Mouse (Mus musculus) midbrain, postnatal 0 days (tissue): ENCODE data around the gene Spata31d1d. TPM values are rescaled to one million over a fixed set of nuclear protein-coding genes. Genes with fewer than 3 reads are reported as not detected.
"Not testable (repeated sequence)": the region's sequence is repeated elsewhere in the genome, so short reads cannot be mapped to it uniquely, and the experiment has no call there.

Source experiments
- ATAC-seq: fragments of 200-750 bp; cut with Nextera tagmentation; 2 replicates; pipeline ENCODE4 v1.8.0; 2017; ENCODE audit warnings: moderate number of reproducible peaks, mild to moderate bottlenecking, moderate TSS enrichment, moderate library complexity; ENCODE audit not compliant: low FRiP score
- DNase-seq: peaks from one replicate; pipeline ENCODE4 v3.0.0-alpha.2; 2015; ENCODE audit warnings: low spot score
- H3K27ac ChIP-seq: fragments of 300-500 bp; sonication (generic); 2 replicates; pipeline ENCODE4 v1.5.1; 2014; ENCODE audit warnings: low read depth, mild to moderate bottlenecking, low read length, mixed read lengths
- H3K27me3 ChIP-seq: fragments of 300-500 bp; sonication (generic); 2 replicates; pipeline ENCODE4 v1.6.1; 2014; ENCODE audit warnings: low read length, control low read depth, mixed read lengths; ENCODE audit not compliant: insufficient read depth
- H3K36me3 ChIP-seq: fragments of 300-500 bp; sonication (generic); 2 replicates; pipeline ENCODE4 v1.6.1; 2014; ENCODE audit warnings: low read length, control low read depth, mixed read lengths; ENCODE audit not compliant: insufficient read depth
- H3K4me1 ChIP-seq: fragments of 300-500 bp; sonication (generic); 2 replicates; pipeline ENCODE4 v1.6.1; 2014; ENCODE audit warnings: mild to moderate bottlenecking, control low read depth, antibody characterized with exemption, low read length, mixed read lengths; ENCODE audit not compliant: insufficient read depth
- H3K4me2 ChIP-seq: fragments of 300-500 bp; sonication (generic); 2 replicates; pipeline ENCODE4 v1.6.1; 2014; ENCODE audit warnings: low read depth, mild to moderate bottlenecking, low read length, mixed read lengths; ENCODE audit not compliant: poor library complexity, severe bottlenecking
- H3K4me3 ChIP-seq: fragments of 300-500 bp; sonication (generic); 2 replicates; pipeline ENCODE4 v1.5.1; 2014; ENCODE audit warnings: low read depth, mild to moderate bottlenecking, low read length, moderate library complexity
- H3K9ac ChIP-seq: fragments of 300-500 bp; sonication (generic); replicated peaks from 2 replicates; pipeline ENCODE4 v1.6.1; 2014; ENCODE audit warnings: mild to moderate bottlenecking, low read length, moderate library complexity, mixed read lengths; ENCODE audit not compliant: poor library complexity, severe bottlenecking
- H3K9me3 ChIP-seq: fragments of 300-500 bp; sonication (generic); 2 replicates; pipeline ENCODE4 v1.6.1; 2016; ENCODE audit warnings: low read length, control low read depth
- CTCF ChIP-seq: IDR thresholded peaks from 2 replicates; pipeline ENCODE4 v1.5.1; 2016; ENCODE audit warnings: antibody characterized with exemption, mild to moderate bottlenecking
- WGBS: fragments of 180-500 bp; shearing (Covaris S2); extraction: QIAGEN DNeasy Blood & Tissue Kit; methylation state at CpG from one replicate; pipeline ENCODE4 v1.1.7; 2014; 5-methylcytosine and 5-hydroxymethylcytosine counted together
- polyA plus RNA-seq: library from polyadenylated mRNA; unstranded; fragments of >200 nt; fragmentation: Nextera tagmentation; extraction: Ambion mirVana; gene quantifications from 2 replicates; pipeline ENCODE4 v1.2.1, GENCODE M21; 2015
- total RNA-seq: library from RNA; depleted of rRNA; stranded (reverse); fragments of >200 nt; gene quantifications from 2 replicates; pipeline ENCODE4 v1.2.3, GENCODE M21; 2014

Spata31d1d gene
- total and polyA plus RNA-seq, 2 experiments from 2014 or later: not detected

DNA sequence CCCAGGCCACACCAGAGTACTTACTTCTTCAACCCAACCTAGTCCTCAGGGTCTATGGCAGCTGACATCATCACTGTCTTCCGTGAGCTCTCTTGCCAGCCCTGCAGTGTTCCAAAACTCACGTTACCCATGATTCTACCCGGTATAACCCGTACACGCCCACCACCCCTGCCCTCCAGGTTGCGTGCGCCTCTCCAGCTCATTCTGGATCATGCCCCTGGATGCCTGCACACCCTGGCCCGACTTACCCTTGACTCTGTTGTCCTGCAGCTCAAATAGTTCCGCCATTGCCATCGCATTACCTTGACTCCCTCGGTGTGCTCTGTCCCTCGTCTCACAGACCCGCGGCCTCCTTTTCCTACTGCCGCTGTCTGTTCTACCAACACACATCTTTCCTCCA lies 21.3 kb downstream of the Spata31d1d start, which contains the start of gene Spata31d1a:
TSS of gene Spata31d1a (minus strand) at position 101 of the 400 bp plus-strand sequence.
- ATAC-seq (no peak), DNase-seq (no peak)
- H3K9ac ChIP-seq: no peak within 1 kb of the TSS
- no peaks in the 10 kb centered on the region for H3K9me3 ChIP-seq
- H3K27me3 ChIP-seq: no peaks in the 10 kb centered on the region
- no peaks in the 10 kb centered on the region for H3K4me1 ChIP-seq
- H3K27ac ChIP-seq: no peak within 1 kb of the TSS
- no peaks in the 10 kb centered on the region for H3K36me3 ChIP-seq
- no peak for TF ChIP-seq CTCF
- WGBS: 90% methylated on average over 15 of the region's 15 CpGs
- no peak within 1 kb of the TSS for H3K4me3 ChIP-seq
- H3K4me2 ChIP-seq: no peak within 1 kb of the TSS

DNA sequence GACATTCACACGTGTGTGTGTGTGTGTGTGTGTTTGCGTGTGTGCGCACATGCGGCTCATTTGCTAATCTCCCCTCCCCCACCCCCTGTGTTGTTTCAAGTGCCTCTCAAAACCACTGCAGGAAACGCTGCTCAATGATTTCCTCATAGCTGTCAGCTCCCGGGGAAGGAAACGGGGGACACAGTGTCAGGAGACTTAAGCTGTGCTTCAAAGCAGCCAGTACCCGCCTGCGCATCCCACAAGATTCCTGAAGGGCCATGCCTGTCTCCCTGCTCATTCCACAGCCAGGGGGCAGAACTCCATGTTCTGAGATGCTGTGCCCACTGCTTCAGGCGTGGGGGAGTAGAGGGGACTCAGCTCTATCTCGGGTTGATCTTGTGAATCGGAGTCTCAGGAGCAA lies 27.0 kb downstream of the Spata31d1d start:
- H3K9me3 ChIP-seq: no peaks in the 10 kb centered on the region
- 48% methylated on average over 12 of the region's 12 CpGs for WGBS
- no peak overlapping the region for H3K27ac ChIP-seq
- H3K4me1 ChIP-seq: no peaks in the 10 kb centered on the region
- no peak overlapping the region for H3K4me2 ChIP-seq
- peak; percentile 65 for TF ChIP-seq CTCF
- no peak for DNase-seq
- no peaks in the 10 kb centered on the region for H3K27me3 ChIP-seq
- H3K4me3 ChIP-seq: no peak overlapping the region
- H3K9ac ChIP-seq: no peak overlapping the region
- H3K36me3 ChIP-seq: no peaks in the 10 kb centered on the region
- 0 out of 2 replicates have a peak, but pooled peaks have one; percentile 31 for ATAC-seq

- 93% methylated on average over 12 of the region's 12 CpGs for WGBS
- ATAC-seq (no peak), DNase-seq (no peak)
- Histone ChIP-seq H3K9me3 (no peaks in the 10 kb centered on the region), H3K27ac (no peak overlapping the region), H3K4me2 (no peak overlapping the region), H3K27me3 (no peaks in the 10 kb centered on the region), H3K4me3 (no peak overlapping the region), H3K4me1 (no peaks in the 10 kb centered on the region), H3K9ac (no peak overlapping the region), H3K36me3 (no peaks in the 10 kb centered on the region)
- TF ChIP-seq CTCF: no peak
Observed at GRCm38 (mm10) chr13:59703514-59703913, 28.0 kb downstream of the Spata31d1d start.

- H3K9me3 ChIP-seq, H3K27me3 ChIP-seq, DNase-seq, ATAC-seq, H3K4me3 ChIP-seq, H3K4me2 ChIP-seq, H3K36me3 ChIP-seq, H3K4me1 ChIP-seq, H3K9ac ChIP-seq, H3K27ac ChIP-seq: not testable (repeated sequence)
- 20% methylated on average over 1 of the region's 1 CpGs for WGBS
Observed at GRCm38 (mm10) chr13:59700137-59700536, 31.4 kb downstream of the Spata31d1d start.

DNA sequence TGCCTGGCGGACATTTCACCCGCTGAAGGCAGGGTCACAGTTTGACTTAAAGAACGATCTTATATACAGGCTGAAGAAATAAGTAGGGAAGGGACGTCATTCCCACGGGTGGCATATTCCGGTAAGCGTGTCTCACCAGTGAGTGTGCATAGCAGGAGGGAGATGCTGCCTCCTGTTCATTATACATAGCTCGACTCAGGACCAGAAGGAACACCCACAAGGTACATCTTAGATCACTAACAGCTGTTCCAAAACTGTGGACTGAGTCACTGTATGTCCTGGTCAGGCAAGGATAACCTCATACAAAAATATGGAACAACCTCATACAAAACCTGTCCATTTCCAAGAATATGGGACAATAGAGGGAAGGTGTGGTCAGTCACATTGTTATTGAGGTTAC lies 32.4 kb downstream of the Spata31d1d start:
- Histone ChIP-seq H3K27ac (no peak overlapping the region), H3K4me1 (no peaks in the 10 kb centered on the region), H3K36me3 (no peaks in the 10 kb centered on the region), H3K4me3 (no peak overlapping the region), H3K9ac (no peak overlapping the region), H3K4me2 (no peak overlapping the region), H3K9me3 (no peaks in the 10 kb centered on the region), H3K27me3 (no peaks in the 10 kb centered on the region)
- DNase-seq (no peak), ATAC-seq (no peak)
- WGBS: 95% methylated on average over 8 of the region's 8 CpGs
- TF ChIP-seq CTCF: no peak

GRCm38 (mm10) chr13:59695781-59696180 lies 35.8 kb downstream of the Spata31d1d start:
- H3K27ac ChIP-seq: no peak overlapping the region
- H3K9ac ChIP-seq: no peak overlapping the region
- no peaks in the 10 kb centered on the region for H3K36me3 ChIP-seq
- DNase-seq (no peak), ATAC-seq (no peak)
- H3K27me3 ChIP-seq: no peaks in the 10 kb centered on the region
- no peaks in the 10 kb centered on the region for H3K4me1 ChIP-seq
- no peak overlapping the region for H3K4me3 ChIP-seq
- TF ChIP-seq CTCF: no peak
- H3K4me2 ChIP-seq: no peak overlapping the region
- no peaks in the 10 kb centered on the region for H3K9me3 ChIP-seq
- 90% methylated on average over 7 of the region's 7 CpGs for WGBS
